Comparison of ENCODE assay signal across 10 mouse cellular contexts in the genomic region with DNA sequence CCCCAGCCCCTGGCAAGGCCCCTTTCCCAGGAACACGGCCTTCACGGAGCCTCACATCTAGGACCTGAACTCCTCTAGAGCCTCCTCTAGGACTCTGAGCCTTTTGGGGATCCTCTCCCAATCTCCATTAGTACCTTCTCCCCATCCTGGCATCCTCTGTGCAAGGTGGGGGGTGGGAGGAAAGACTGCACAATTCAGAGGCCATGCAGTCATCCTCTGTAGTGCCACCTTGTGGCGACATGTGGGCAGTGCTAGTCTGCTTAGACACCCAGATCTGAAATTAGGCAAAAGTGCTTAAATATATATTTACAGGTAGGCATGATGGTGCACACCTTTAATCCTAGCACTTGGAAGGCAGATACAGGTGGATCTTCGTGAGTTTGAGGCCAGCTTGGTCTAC. TPM values are rescaled to one million over a fixed set of nuclear protein-coding genes. Genes with fewer than 3 reads are reported as not detected.
DNase-seq lines count a peak whose midpoint lies in the region; ATAC-seq lines count a peak whose summit lies in the region.
"Had no signal": no experiment of that assay in that cellular context is flagged by ENCODE, and none has a peak within 500 bp of the region (broad histone marks: within the 10 kb centered on the region; RNA-seq: fewer than 3 reads in every experiment).

No protein-coding gene starts in this region.

- no peak overlapping the region for H3K4me3 ChIP-seq in neural tube, embryonic 15.5 days (replicated peaks)
- no peak overlapping the region for H3K4me3 ChIP-seq in limb, embryonic 11.5 days (ENCODE audit: low read depth, low read length)
- H3K4me3 ChIP-seq: neural tube, embryonic 12.5 days had no signal

- DNase-seq in CD4-positive, CD25-positive, alpha-beta regulatory T cell, adult 2 months (ENCODE audit: low read depth, low spot score), result peak; percentile 66
- peak; percentile 58 for DNase-seq in neural tube, embryonic 10.5 days (ENCODE audit: extremely low spot score, low spot score)
- DNase-seq in cerebellum, adult 8-10 months, result peak; percentile 69
- DNase-seq in heart, postnatal 4 days, result peak; percentile 62
- peak; percentile 59 for DNase-seq in limb, embryonic 11.5 days (ENCODE audit: low spot score)
- DNase-seq in retina, postnatal 7 days (ENCODE audit: low read depth, low spot score), result peak; percentile 41

- ATAC-seq in CD4-positive, CD25-positive, alpha-beta regulatory T cell, adult 4 months, result no peak
- ATAC-seq in neural tube, embryonic 15.5 days (ENCODE audit: low FRiP score), result no peak
- no peak for ATAC-seq in limb, embryonic 11.5 days (ENCODE audit: insufficient number of reproducible peaks, low FRiP score, low TSS enrichment, low read depth)

- H3K27me3 ChIP-seq in neural tube, embryonic 15.5 days (replicated peaks), result no peaks in the 10 kb centered on the region
- peaks cover 19% of the 10 kb centered on the region for H3K27me3 ChIP-seq in limb, embryonic 11.5 days (ENCODE audit: control insufficient read depth, insufficient read depth, low read length)

- H3K27ac ChIP-seq in neural tube, embryonic 15.5 days (replicated peaks), result no peak overlapping the region
- no peak overlapping the region for H3K27ac ChIP-seq in limb, embryonic 11.5 days (replicated peaks; ENCODE audit: low read depth, low read length)
- H3K27ac ChIP-seq: neural tube, embryonic 12.5 days had no signal

- no peak overlapping the region for H3K9ac ChIP-seq in neural tube, embryonic 15.5 days (replicated peaks)
- H3K9ac ChIP-seq in limb, embryonic 11.5 days (ENCODE audit: low read length), result no peak overlapping the region
- H3K9ac ChIP-seq: neural tube, embryonic 12.5 days had no signal

- peaks cover 13% of the 10 kb centered on the region for H3K4me1 ChIP-seq in neural tube, embryonic 15.5 days
- H3K4me1 ChIP-seq in limb, embryonic 11.5 days (ENCODE audit: control insufficient read depth, insufficient read depth, low read length), result no peaks in the 10 kb centered on the region

- H3K9me3 ChIP-seq in neural tube, embryonic 15.5 days (replicated peaks), result no peaks in the 10 kb centered on the region
- no peaks in the 10 kb centered on the region for H3K9me3 ChIP-seq in limb, embryonic 11.5 days (ENCODE audit: control insufficient read depth, low read length)
- H3K9me3 ChIP-seq: neural tube, embryonic 12.5 days had no signal

- H3K36me3 ChIP-seq in neural tube, embryonic 15.5 days, result no peaks in the 10 kb centered on the region
- no peaks in the 10 kb centered on the region for H3K36me3 ChIP-seq in limb, embryonic 11.5 days (ENCODE audit: control insufficient read depth, insufficient read depth, low read length)
- H3K36me3 ChIP-seq: neural tube, embryonic 12.5 days had no signal

- whole genome bisulfite sequencing in neural tube, embryonic 15.5 days, result 50% methylated on average over 4 of the region's 4 CpGs
- 45% methylated on average over 4 of the region's 4 CpGs for WGBS in limb, embryonic 11.5 days

- H3K4me2 ChIP-seq in neural tube, embryonic 15.5 days, result no peak overlapping the region
- H3K4me2 ChIP-seq in limb, embryonic 11.5 days (ENCODE audit: low read depth, severe bottlenecking), result no peak overlapping the region
- H3K4me2 ChIP-seq: neural tube, embryonic 12.5 days had no signal

RNA-seq across cellular contexts. Expression of a gene that starts 15.0 kb away (rescaled TPM):
- not detected for polyA plus RNA-seq in CD4-positive, CD25-positive, alpha-beta regulatory T cell, adult 4 months (2017; shearing (Covaris generic))
- 1.6 and 1.9 TPM in 2 replicates for polyA plus RNA-seq in neural tube, embryonic 15.5 days (2015; fragmentation: Nextera tagmentation; extraction: Ambion mirVana)
- total RNA-seq in heart, postnatal 4 days (2021), result not detected
- not detected in 2 replicates for polyA plus RNA-seq in limb, embryonic 11.5 days (2014; fragmentation: Nextera tagmentation; extraction: Ambion mirVana)
- polyA plus RNA-seq: heart, embryonic 16.5 days had no signal
